Comparison of ENCODE assay signal across 17 mouse cellular contexts in the genomic region with DNA sequence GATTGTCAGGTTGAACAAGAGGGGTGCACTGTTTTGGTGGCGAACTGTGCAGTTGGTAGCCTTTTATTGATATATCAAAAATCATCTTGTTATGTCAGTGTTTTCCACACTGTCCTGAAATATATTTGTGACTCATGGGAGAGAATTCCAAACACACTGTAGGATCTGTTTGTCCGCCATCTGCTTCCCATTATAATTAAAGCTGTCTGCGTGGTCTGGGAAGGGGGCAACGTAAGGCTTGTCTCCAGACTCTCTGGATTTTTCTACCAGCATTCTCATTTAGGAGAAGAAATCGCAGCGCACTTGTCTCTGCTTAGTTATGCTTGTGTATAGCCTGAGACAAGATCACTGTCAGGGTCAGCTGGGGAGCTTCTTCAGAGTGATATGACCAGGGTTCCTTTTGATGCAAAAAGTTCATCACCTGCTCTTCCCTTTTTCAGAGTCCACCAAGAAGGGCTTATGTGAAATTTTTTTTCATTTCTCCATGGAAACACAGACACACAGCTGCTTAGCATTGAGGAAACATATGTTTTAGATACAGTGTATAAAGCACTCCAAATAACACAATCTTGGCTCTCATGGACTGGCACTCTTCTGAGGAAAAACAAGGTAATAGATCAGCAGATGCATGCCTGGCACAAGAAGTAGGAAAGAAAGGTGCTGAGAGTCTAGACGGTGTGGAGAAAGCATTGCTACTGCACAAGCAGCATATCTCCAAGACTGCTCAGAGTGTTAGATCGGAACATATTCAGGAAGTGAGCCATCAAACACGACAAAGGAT.
DNase-seq lines count a peak whose midpoint lies in the region; ATAC-seq and TF ChIP-seq lines count a peak whose summit lies in the region.
"Had no signal": no experiment of that assay in that cellular context is flagged by ENCODE, and none has a peak within 500 bp of the region (broad histone marks: within the 10 kb centered on the region; RNA-seq: fewer than 3 reads in every experiment).

No protein-coding gene starts in this region.

- no peak for TF ChIP-seq POLR2A in embryonic fibroblast, embryonic 13.5 days (IDR thresholded peaks at IDR 0.05; ENCODE audit: low read depth, low read length)
- no peak for TF ChIP-seq POLR2A in limb, embryonic 14.5 days (IDR thresholded peaks at IDR 0.05; ENCODE audit: borderline replicate concordance, extremely low read depth, insufficient read depth, insufficient read length)

- H3K27ac ChIP-seq in layer of hippocampus, adult 2 months: peak overlapping the region; percentile 61; the same call in 1 of the 2 replicates
- peak overlapping the region; percentile 27; the same call in 1 of the 2 replicates for H3K27ac ChIP-seq in embryonic fibroblast, embryonic 13.5 days (ENCODE audit: insufficient read depth, low read length)
- 0 out of 2 replicates have a peak overlapping the region, but pooled peaks have one; percentile 39 for H3K27ac ChIP-seq in limb, embryonic 14.5 days (replicated peaks; ENCODE audit: low read depth, low read length)
- H3K27ac ChIP-seq: heart, embryonic 15.5 days; lung, embryonic 15.5 days had no signal

- peak; percentile 73 for ATAC-seq in limb, embryonic 14.5 days (ENCODE audit: low FRiP score, low read depth)
- ATAC-seq: hindbrain, embryonic 16.5 days had no signal

- peaks cover 8% of the 10 kb centered on the region for H3K4me1 ChIP-seq in embryonic fibroblast, embryonic 13.5 days (ENCODE audit: control insufficient read depth, insufficient read depth, low read length)
- H3K4me1 ChIP-seq in limb, embryonic 14.5 days (ENCODE audit: control insufficient read depth, insufficient read depth, low read length): no peaks in the 10 kb centered on the region
- H3K4me1 ChIP-seq: heart, embryonic 15.5 days; lung, embryonic 15.5 days had no signal

- H3K27me3 ChIP-seq in limb, embryonic 14.5 days (ENCODE audit: control insufficient read depth, insufficient read depth, low read length): no peaks in the 10 kb centered on the region
- H3K27me3 ChIP-seq: heart, embryonic 15.5 days; lung, embryonic 15.5 days; megakaryocyte, embryonic 14.5 days; Patski had no signal

- no peaks in the 10 kb centered on the region for H3K9me3 ChIP-seq in limb, embryonic 14.5 days (ENCODE audit: control insufficient read depth, low read length)
- H3K9me3 ChIP-seq: heart, embryonic 15.5 days; lung, embryonic 15.5 days; megakaryocyte, embryonic 14.5 days had no signal

- no peak overlapping the region for H3K4me3 ChIP-seq in layer of hippocampus, adult 2 months
- no peak overlapping the region for H3K4me3 ChIP-seq in embryonic fibroblast, embryonic 13.5 days (ENCODE audit: insufficient read depth, low read length)
- H3K4me3 ChIP-seq in limb, embryonic 14.5 days (replicated peaks; ENCODE audit: low read length): no peak overlapping the region
- H3K4me3 ChIP-seq: heart, embryonic 15.5 days; lung, embryonic 15.5 days; megakaryocyte, embryonic 14.5 days had no signal

- DNase-seq in layer of hippocampus, adult 2 months (ENCODE audit: low spot score in 2 of 2): peak in 1 of 2 experiments; percentile 17
- DNase-seq in layer of hippocampus, adult 8-10 months (ENCODE audit: low spot score in 2 of 2): no peak
- DNase-seq in embryo, embryonic 10.5 days (ENCODE audit: low spot score): peak; percentile 51
- peak; percentile 46 for DNase-seq in limb, embryonic 14.5 days (ENCODE audit: low spot score)
- no peak for DNase-seq in urinary bladder, adult 2 months (ENCODE audit: low spot score)
- no peak for DNase-seq in gastrocnemius, postnatal 36 days
- DNase-seq: adrenal gland, adult 8-10 months; cerebellum, adult 11-12 months; gastrocnemius, postnatal 10 days; kidney, postnatal 25 days; thymus, postnatal 25 days had no signal

- intact Hi-C loops in gastrocnemius, postnatal 36 days (cut with DNase I): no loop called here

- 37% methylated on average over 9 of the region's 9 CpGs for WGBS in limb, embryonic 14.5 days

- peaks cover 17% of the 10 kb centered on the region for H3K36me3 ChIP-seq in limb, embryonic 14.5 days (ENCODE audit: control insufficient read depth, insufficient read depth, low read length)

- no peak overlapping the region for H3K9ac ChIP-seq in limb, embryonic 14.5 days (ENCODE audit: low read depth, low read length, severe bottlenecking)
- H3K9ac ChIP-seq: heart, embryonic 15.5 days; lung, embryonic 15.5 days had no signal

- H3K4me2 ChIP-seq in limb, embryonic 14.5 days (replicated peaks; ENCODE audit: low read depth, low read length, severe bottlenecking): 0 out of 2 replicates have a peak overlapping the region, but pooled peaks have one; percentile 1
- H3K4me2 ChIP-seq: heart, embryonic 15.5 days; lung, embryonic 15.5 days had no signal

- TF ChIP-seq CTCF in layer of hippocampus, adult 2 months (conservative IDR thresholded peaks at IDR 0.05): no peak
- TF ChIP-seq CTCF in embryonic fibroblast, embryonic 13.5 days (IDR thresholded peaks at IDR 0.05; ENCODE audit: borderline replicate concordance, insufficient read depth, low read length): no peak

Comparison
In these comparisons a context has a peak if more than half of its experiments do, and no peak if none do; other contexts are left out.
1. DNase-seq: peak in embryo, embryonic 10.5 days (single experiment) and limb, embryonic 14.5 days (single experiment); none in layer of hippocampus, adult 8-10 months (0 of 2), urinary bladder, adult 2 months (single experiment) and gastrocnemius, postnatal 36 days (0 of 2).
2. Peak in every context shown above with its lines, with median percentiles within 50 percentile points of each other: H3K27ac ChIP-seq.